Comparison of ENCODE assay signal across 8 mouse cellular contexts in genomic region chr11:60351388-60351787, GRCm38 (mm10). TPM values are rescaled to one million over a fixed set of nuclear protein-coding genes. Genes with fewer than 3 reads are reported as not detected.
DNase-seq lines count a peak whose midpoint lies in the region; ATAC-seq and TF ChIP-seq lines count a peak whose summit lies in the region.

No protein-coding gene starts in this region.

- H3K4me3 ChIP-seq in heart, embryonic 13.5 days, result peak overlapping the region; percentile 75
- H3K4me3 ChIP-seq in hindbrain, postnatal 0 days (ENCODE audit: low read length), result peak overlapping the region; percentile 79
- H3K4me3 ChIP-seq in midbrain, embryonic 10.5 days, result peak overlapping the region; percentile 72; the same call in 1 of the 2 replicates

- DNase-seq in heart, adult 18-20 months, result no peak
- DNase-seq in Muller cell, postnatal 12 days (ENCODE audit: inconsistent ontology term), result peak; percentile 19
- peak; percentile 39 for DNase-seq in hindbrain, postnatal 0 days (ENCODE audit: low spot score)
- no peak for DNase-seq in midbrain, embryonic 10.5 days (ENCODE audit: low spot score)
- DNase-seq in ovary, postnatal 14 days (ENCODE audit: low spot score), result no peak
- no peak for DNase-seq in right cerebral cortex, postnatal 25 days

- peak overlapping the region; percentile 85 for H3K4me2 ChIP-seq in heart, embryonic 13.5 days
- peak overlapping the region; percentile 78 for H3K4me2 ChIP-seq in hindbrain, postnatal 0 days (ENCODE audit: low read depth, low read length)

- WGBS in heart, embryonic 13.5 days, result 50% methylated on average over 2 of the region's 2 CpGs
- WGBS in hindbrain, postnatal 0 days, result 58% methylated on average over 2 of the region's 2 CpGs
- WGBS in midbrain, embryonic 10.5 days, result 69% methylated on average over 2 of the region's 2 CpGs

- H3K36me3 ChIP-seq in heart, embryonic 13.5 days, result no peaks in the 10 kb centered on the region
- H3K36me3 ChIP-seq in hindbrain, postnatal 0 days (ENCODE audit: insufficient read depth, low read length), result no peaks in the 10 kb centered on the region
- H3K36me3 ChIP-seq in midbrain, embryonic 10.5 days, result no peaks in the 10 kb centered on the region

- peaks cover 35% of the 10 kb centered on the region for H3K4me1 ChIP-seq in heart, embryonic 13.5 days
- peaks cover 19% of the 10 kb centered on the region for H3K4me1 ChIP-seq in hindbrain, postnatal 0 days (ENCODE audit: insufficient read depth, low read length)
- H3K4me1 ChIP-seq in midbrain, embryonic 10.5 days, result peaks cover 23% of the 10 kb centered on the region

- no peaks in the 10 kb centered on the region for H3K9me3 ChIP-seq in heart, embryonic 13.5 days
- no peaks in the 10 kb centered on the region for H3K9me3 ChIP-seq in hindbrain, postnatal 0 days (ENCODE audit: low read length)
- no peaks in the 10 kb centered on the region for H3K9me3 ChIP-seq in midbrain, embryonic 10.5 days (replicated peaks)

- no peak for ATAC-seq in heart, embryonic 13.5 days (ENCODE audit: extremely low read depth, insufficient number of reproducible peaks, low FRiP score, low TSS enrichment)
- no peak for ATAC-seq in hindbrain, postnatal 0 days
- no peak for ATAC-seq in cerebellum, adult (ENCODE audit: insufficient number of reproducible peaks, low FRiP score, low TSS enrichment)

- TF ChIP-seq CTCF in hindbrain, postnatal 0 days (IDR thresholded peaks at IDR 0.05; ENCODE audit: low read depth), result peak; percentile 44

- H3K27ac ChIP-seq in heart, embryonic 13.5 days (replicated peaks), result peak overlapping the region; percentile 87
- H3K27ac ChIP-seq in hindbrain, postnatal 0 days, result peak overlapping the region; percentile 84; the same call in 1 of the 2 replicates
- no peak overlapping the region for H3K27ac ChIP-seq in midbrain, embryonic 10.5 days (replicated peaks)

- H3K27me3 ChIP-seq in heart, embryonic 13.5 days (replicated peaks), result no peaks in the 10 kb centered on the region
- H3K27me3 ChIP-seq in hindbrain, postnatal 0 days (ENCODE audit: insufficient read depth, low read length), result no peaks in the 10 kb centered on the region
- H3K27me3 ChIP-seq in midbrain, embryonic 10.5 days (ENCODE audit: low read depth, poor library complexity, severe bottlenecking), result no peaks in the 10 kb centered on the region

- peak overlapping the region; percentile 87 for H3K9ac ChIP-seq in heart, embryonic 13.5 days
- H3K9ac ChIP-seq in hindbrain, postnatal 0 days (replicated peaks; ENCODE audit: low read length), result no peak overlapping the region

RNA-seq across cellular contexts. Expression of gene Tom1l2, which starts 1.3 kb away (rescaled TPM):
- polyA plus RNA-seq in heart, embryonic 13.5 days (2015; fragmentation: Nextera tagmentation; extraction: Ambion mirVana), result 27.5 and 28.7 TPM in 2 replicates
- 100 to 1,000 TPM; 107 to 116 TPM for total RNA-seq in heart, adult 18-20 months (2021)
- 109 and 124 TPM in 2 replicates for total RNA-seq in hindbrain, postnatal 0 days (2014; rRNA removed)
- 44.7 and 48.2 TPM in 2 replicates for polyA plus RNA-seq in hindbrain, postnatal 0 days (2015; fragmentation: Nextera tagmentation; extraction: Ambion mirVana)
- 17.6 and 26.2 TPM in 2 replicates for polyA plus RNA-seq in midbrain, embryonic 10.5 days (2016; fragmentation: Nextera tagmentation; extraction: Ambion mirVana)

RNA-seq across cellular contexts. Expression of gene Drc3, which starts 1.7 kb away (rescaled TPM):
- 2.4 TPM in 2 replicates for polyA plus RNA-seq in heart, embryonic 13.5 days (2015; fragmentation: Nextera tagmentation; extraction: Ambion mirVana)
- total RNA-seq in heart, adult 18-20 months (2021), result 1 to 10 TPM; 3.3 TPM
- 8.4 and 12.4 TPM in 2 replicates for total RNA-seq in hindbrain, postnatal 0 days (2014; rRNA removed)
- 6.8 and 7.9 TPM in 2 replicates for polyA plus RNA-seq in hindbrain, postnatal 0 days (2015; fragmentation: Nextera tagmentation; extraction: Ambion mirVana)
- 1.7 and 1.8 TPM in 2 replicates for polyA plus RNA-seq in midbrain, embryonic 10.5 days (2016; fragmentation: Nextera tagmentation; extraction: Ambion mirVana)

Comparison
In these comparisons a context has a peak if more than half of its experiments do, and no peak if none do; other contexts are left out.
1. DNase-seq: peak in Muller cell, postnatal 12 days (single experiment) and hindbrain, postnatal 0 days (single experiment); none in heart, adult 18-20 months (0 of 2), midbrain, embryonic 10.5 days (single experiment), ovary, postnatal 14 days (single experiment) and right cerebral cortex, postnatal 25 days (single experiment).
2. Peak in every context shown above with its lines, with median percentiles within 50 percentile points of each other: H3K4me3 ChIP-seq.